Mouse (Mus musculus) heart, adult 2 months (tissue): Measurements from ENCODE around the gene Lgi4.

Experiments used
- CTCF ChIP-seq: fragments of 200-600 bp; IDR thresholded peaks from 2 replicates; pipeline ENCODE4 v1.8.1; 2022; ENCODE audit warnings: antibody characterized with exemption, mild to moderate bottlenecking, moderate library complexity
- EP300 ChIP-seq: fragments of 200-500 bp; IDR thresholded peaks from 2 replicates; pipeline ENCODE4 v1.6.1; 2011; ENCODE audit warnings: low read depth, low read length, control low read depth; ENCODE audit not compliant: insufficient read depth
- POLR2A ChIP-seq: fragments of 200-500 bp; IDR thresholded peaks from 2 replicates; pipeline ENCODE4 v1.6.1; 2011; ENCODE audit warnings: mild to moderate bottlenecking, low read depth, low read length, control low read depth; ENCODE audit not compliant: insufficient read depth

DNA sequence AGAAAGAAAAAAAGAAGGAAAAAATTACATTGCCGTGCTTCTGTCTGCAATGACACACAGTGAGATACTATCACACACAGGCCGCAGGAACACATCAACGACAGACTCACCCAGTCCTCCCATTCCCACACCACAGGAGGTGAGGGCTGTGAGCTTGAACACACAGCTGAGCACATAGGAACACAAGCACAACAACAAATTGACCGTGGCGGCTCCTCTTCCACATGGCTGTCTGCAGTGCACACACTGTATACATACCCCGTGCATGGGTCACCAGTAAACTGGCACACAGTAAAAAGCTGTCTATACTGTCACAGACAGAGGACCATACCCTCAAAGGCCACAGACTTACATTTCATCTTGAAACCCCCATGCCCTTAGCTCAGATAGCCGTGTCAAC lies 2.7 kb upstream of the Lgi4 start:
- TF ChIP-seq CTCF (no peak), POLR2A (no peak), EP300 (no peak)
